Mouse (Mus musculus) right cerebral cortex, postnatal 4 days (tissue): ENCODE measurements around the gene Ifne.
A peak's percentile ranks its signal among the peaks of the same experiment; 100 is the strongest.
"Not testable (repeated sequence)": the region's sequence is repeated elsewhere in the genome, so short reads cannot be mapped to it uniquely, and the experiment has no call there.

Experiments used
- DNase-seq: peaks from one replicate; pipeline ENCODE4 v3.0.0-alpha.2; 2022

Ifne gene

GRCm38 (mm10) chr4:88867366-88867925 lies 12.6 kb downstream of the Ifne start:
- peak; percentile 80 for DNase-seq

- DNase-seq = no peak
These were observed 14.9 kb downstream of the Ifne start for GRCm38 (mm10) chr4:88865011-88865569.

GRCm38 (mm10) chr4:88864599-88864998 lies 15.4 kb downstream of the Ifne start:
- no peak for DNase-seq

GRCm38 (mm10) chr4:88863309-88863708 lies 16.7 kb downstream of the Ifne start:
- DNase-seq = no peak

GRCm38 (mm10) chr4:88859214-88859613 lies 20.8 kb downstream of the Ifne start:
- DNase-seq = no peak

- no peak for DNase-seq
These were observed 28.8 kb downstream of the Ifne start for GRCm38 (mm10) chr4:88851026-88851763.

- DNase-seq = no peak
These were observed 30.3 kb downstream of the Ifne start, which contains the start of gene Ifna1 for GRCm38 (mm10) chr4:88849698-88850097. Gene Ifna1 (plus strand): TSS chr4:88850087.

- no peak for DNase-seq
These were observed 34.7 kb downstream of the Ifne start for GRCm38 (mm10) chr4:88845334-88845733.

- DNase-seq = no peak
These were observed 38.5 kb downstream of the Ifne start, which contains the start of gene Ifna4 for GRCm38 (mm10) chr4:88841438-88841911. Gene Ifna4 (plus strand): TSS chr4:88841861.

- DNase-seq = no peak
These were observed 39.9 kb downstream of the Ifne start for GRCm38 (mm10) chr4:88840058-88840457.

GRCm38 (mm10) chr4:88838828-88839227 lies 41.2 kb downstream of the Ifne start:
- peak; percentile 12 for DNase-seq

GRCm38 (mm10) chr4:88835225-88835624 lies 44.8 kb downstream of the Ifne start, which contains the start of gene Ifna5:
Gene Ifna5 (plus strand): TSS chr4:88835525.
- not testable (repeated sequence) for DNase-seq

- DNase-seq = peak; percentile 53
These were observed 49.5 kb downstream of the Ifne start for GRCm38 (mm10) chr4:88830523-88830922.
